Mouse (Mus musculus): ENCODE data around the gene Alox5ap. TPM values are rescaled to one million over a fixed set of nuclear protein-coding genes. Genes with fewer than 3 reads are reported as not detected.
A peak's percentile ranks its signal among the peaks of the same experiment; 100 is the strongest.

Gene Alox5ap
- polyA plus RNA-seq, 1 experiment from 2014 or later: 68.2 TPM

- ATAC-seq (no peak), DNase-seq (no peak)
Measured at GRCm38 (mm10) chr5:149314514-149315081, 50.0 kb downstream of the Alox5ap start.

GRCm38 (mm10) chr5:149316926-149317325 is 52.4 kb downstream of the Alox5ap start:
- WGBS (ENCODE audit: insufficient replicate concordance): 43% methylated on average over 4 of the region's 4 CpGs
- DNase-seq (no peak), ATAC-seq (no peak)
- Histone ChIP-seq H3K36me3 (replicated peaks; ENCODE audit: insufficient read depth, low read length) (no peaks in the 10 kb centered on the region), H3K27ac (ENCODE audit: low read depth) (no peak overlapping the region), H3K4me3 (ENCODE audit: low read depth, low read length) (no peak overlapping the region), H3K9me3 (ENCODE audit: low read length) (peaks cover 4% of the 10 kb centered on the region; the same call in 1 of the 2 replicates), H3K4me1 (ENCODE audit: insufficient read depth) (peaks cover 5% of the 10 kb centered on the region), H3K27me3 (ENCODE audit: insufficient read depth, low read length) (no peaks in the 10 kb centered on the region), H3K9ac (replicated peaks) (no peak overlapping the region), H3K4me2 (ENCODE audit: low read depth, low read length) (no peak overlapping the region)
- TF ChIP-seq EP300 (IDR thresholded peaks at IDR 0.05; ENCODE audit: low read depth) (no peak), CTCF (IDR thresholded peaks at IDR 0.05; ENCODE audit: low read depth) (no peak)

More at GRCm38 (mm10) chr5:149314514-149315081, 50.0 kb downstream of the Alox5ap start:
- Histone ChIP-seq H3K27ac (ENCODE audit: low read depth) (no peak overlapping the region), H3K4me3 (ENCODE audit: low read depth, low read length) (no peak overlapping the region), H3K9ac (replicated peaks) (no peak overlapping the region), H3K4me1 (ENCODE audit: insufficient read depth) (no peaks in the 10 kb centered on the region), H3K27me3 (ENCODE audit: insufficient read depth, low read length) (no peaks in the 10 kb centered on the region), H3K4me2 (ENCODE audit: low read depth, low read length) (no peak overlapping the region), H3K36me3 (replicated peaks; ENCODE audit: insufficient read depth, low read length) (no peaks in the 10 kb centered on the region), H3K9me3 (ENCODE audit: low read length) (peaks cover 4% of the 10 kb centered on the region; the same call in 1 of the 2 replicates)
- WGBS (ENCODE audit: insufficient replicate concordance): 82% methylated on average over 12 of the region's 12 CpGs
- TF ChIP-seq CTCF (IDR thresholded peaks at IDR 0.05; ENCODE audit: low read depth) (no peak), EP300 (IDR thresholded peaks at IDR 0.05; ENCODE audit: low read depth) (no peak)

GRCm38 (mm10) chr5:149319874-149320323 is 55.3 kb downstream of the Alox5ap start:
- TF ChIP-seq CTCF (IDR thresholded peaks at IDR 0.05; ENCODE audit: low read depth): no peak
- no peak for DNase-seq
- Histone ChIP-seq H3K27me3 (ENCODE audit: insufficient read depth, low read length) (no peaks in the 10 kb centered on the region), H3K4me3 (ENCODE audit: low read depth, low read length) (no peak overlapping the region), H3K9me3 (ENCODE audit: low read length) (peaks cover 4% of the 10 kb centered on the region; the same call in 1 of the 2 replicates), H3K4me1 (ENCODE audit: insufficient read depth) (peaks cover 9% of the 10 kb centered on the region), H3K9ac (replicated peaks) (no peak overlapping the region), H3K4me2 (ENCODE audit: low read depth, low read length) (no peak overlapping the region), H3K36me3 (replicated peaks; ENCODE audit: insufficient read depth, low read length) (no peaks in the 10 kb centered on the region), H3K27ac (ENCODE audit: low read depth) (peak overlapping the region; percentile 48; the same call in 1 of the 2 replicates)
- no peak for ATAC-seq
- WGBS (ENCODE audit: insufficient replicate concordance): 55% methylated on average over 9 of the region's 9 CpGs

- 8% methylated on average over 15 of the region's 15 CpGs for WGBS (ENCODE audit: insufficient replicate concordance)
- Histone ChIP-seq H3K9me3 (ENCODE audit: low read length) (no peaks in the 10 kb centered on the region), H3K4me1 (ENCODE audit: insufficient read depth) (peaks cover 9% of the 10 kb centered on the region), H3K27me3 (ENCODE audit: insufficient read depth, low read length) (no peaks in the 10 kb centered on the region), H3K4me3 (ENCODE audit: low read depth, low read length) (no peak overlapping the region), H3K36me3 (replicated peaks; ENCODE audit: insufficient read depth, low read length) (no peaks in the 10 kb centered on the region), H3K27ac (ENCODE audit: low read depth) (peak overlapping the region; percentile 48; the same call in 1 of the 2 replicates), H3K4me2 (ENCODE audit: low read depth, low read length) (peak overlapping the region; percentile 33; the same call in 1 of the 2 replicates), H3K9ac (replicated peaks) (no peak overlapping the region)
- TF ChIP-seq EP300 (IDR thresholded peaks at IDR 0.05; ENCODE audit: low read depth) (no peak), CTCF (IDR thresholded peaks at IDR 0.05; ENCODE audit: low read depth) (no peak)
- DNase-seq (peak; percentile 48), ATAC-seq (peak; percentile 9; the same call in 1 of the 2 replicates)
Measured at GRCm38 (mm10) chr5:149320534-149321482, 56.2 kb downstream of the Alox5ap start.

GRCm38 (mm10) chr5:149321909-149322841 is 57.6 kb downstream of the Alox5ap start:
- H3K27ac ChIP-seq (ENCODE audit: low read depth): peak overlapping the region; percentile 48; the same call in 1 of the 2 replicates
- ATAC-seq (peak; percentile 74), DNase-seq (no peak)
- H3K9ac ChIP-seq (replicated peaks): no peak overlapping the region
- TF ChIP-seq CTCF (IDR thresholded peaks at IDR 0.05; ENCODE audit: low read depth) (no peak), EP300 (IDR thresholded peaks at IDR 0.05; ENCODE audit: low read depth) (no peak)
- no peak overlapping the region for H3K4me3 ChIP-seq (ENCODE audit: low read depth, low read length)
- 54% methylated on average over 15 of the region's 15 CpGs for WGBS (ENCODE audit: insufficient replicate concordance)
- no peaks in the 10 kb centered on the region for H3K27me3 ChIP-seq (ENCODE audit: insufficient read depth, low read length)
- H3K4me2 ChIP-seq (ENCODE audit: low read depth, low read length): peak overlapping the region; percentile 9; the same call in 1 of the 2 replicates
- H3K36me3 ChIP-seq (replicated peaks; ENCODE audit: insufficient read depth, low read length): no peaks in the 10 kb centered on the region
- peaks cover 9% of the 10 kb centered on the region for H3K4me1 ChIP-seq (ENCODE audit: insufficient read depth)
- H3K9me3 ChIP-seq (ENCODE audit: low read length): no peaks in the 10 kb centered on the region

All from liver, postnatal 0 days (tissue).